Mouse (Mus musculus): ENCODE data around the gene Snapc5. TPM values are rescaled to one million over a fixed set of nuclear protein-coding genes. Genes with fewer than 3 reads are reported as not detected.

The Snapc5 gene
- polyA plus RNA-seq (2021; fragmentation: Nextera tagmentation) = 11.9 and 19.8 TPM in 2 replicates
- long read RNA-seq, experiment 1, transcript Snapc5-201 (3 exons, 1,228 nt) = major isoform, 9 of 11 reads
- long read RNA-seq, experiment 1, partial matches to known transcripts = 0 of 11 reads
- long read RNA-seq, experiment 1, other reads (novel, unspliced or antisense) = 2 of 11 reads
- long read RNA-seq, experiment 2, transcript Snapc5-201 (3 exons, 1,228 nt) = major isoform, 5 of 7 reads
- long read RNA-seq, experiment 2, partial matches to known transcripts = 1 of 7 reads
- long read RNA-seq, experiment 2, other reads (novel, unspliced or antisense) = 1 of 7 reads

GRCm38 (mm10) chr9:64178974-64179646, at the start of gene Snapc5:
Gene Snapc5 (plus strand): TSS chr9:64179274.

GRCm38 (mm10) chr9:64172816-64173665, 6.0 kb upstream of the Snapc5 start, which contains the start of the genes Zwilch and Rpl4:
Gene Zwilch (minus strand): TSS chr9:64173104.
Gene Rpl4 (plus strand): TSS chr9:64173375.

Small RNA genes lying within 50 kb of the gene (microRNA-seq; reads per million reads assigned to microRNA genes)
- not detected for gene Gm24106

Other genes starting within 250 kb of the Snapc5 start
- 0.18 and 0.34 TPM in 2 replicates for gene Smad6, start 157.2 kb upstream of the Snapc5 start, polyA plus RNA-seq (2021; fragmentation: Nextera tagmentation)
- gene Lctl, start 62.1 kb upstream of the Snapc5 start, polyA plus RNA-seq (2021; fragmentation: Nextera tagmentation) = 0.11 TPM in 1 of 2 replicates, not detected in the other
- 1.3 and 1.4 TPM in 2 replicates for gene Zwilch, start 6.2 kb upstream of the Snapc5 start, polyA plus RNA-seq (2021; fragmentation: Nextera tagmentation)
- gene Rpl4, start 5.9 kb upstream of the Snapc5 start, polyA plus RNA-seq (2021; fragmentation: Nextera tagmentation) = 822 and 873 TPM in 2 replicates
- gene Uchl4, start 55.9 kb downstream of the Snapc5 start, polyA plus RNA-seq (2021; fragmentation: Nextera tagmentation) = 2.9 and 3.1 TPM in 2 replicates
- 258 and 262 TPM in 2 replicates for gene Map2k1, start 74.4 kb downstream of the Snapc5 start, polyA plus RNA-seq (2021; fragmentation: Nextera tagmentation)
- 53.2 and 55.8 TPM in 2 replicates for gene Tipin, start 102.3 kb downstream of the Snapc5 start, polyA plus RNA-seq (2021; fragmentation: Nextera tagmentation)
- 7.4 and 7.6 TPM in 2 replicates for gene Dis3l, start 162.0 kb downstream of the Snapc5 start, polyA plus RNA-seq (2021; fragmentation: Nextera tagmentation)
- 4.2 and 4.4 TPM in 2 replicates for gene Megf11, start 206.4 kb downstream of the Snapc5 start, polyA plus RNA-seq (2021; fragmentation: Nextera tagmentation)

Data from layer of hippocampus, adult 6 months (tissue).